Mouse (Mus musculus): ENCODE results near the gene Cpn1. TPM values are rescaled to one million over a fixed set of nuclear protein-coding genes. Genes with fewer than 3 reads are reported as not detected.

The Cpn1 gene
- polyA plus RNA-seq, 1 experiment from 2014 or later: 82.1 TPM

DNA sequence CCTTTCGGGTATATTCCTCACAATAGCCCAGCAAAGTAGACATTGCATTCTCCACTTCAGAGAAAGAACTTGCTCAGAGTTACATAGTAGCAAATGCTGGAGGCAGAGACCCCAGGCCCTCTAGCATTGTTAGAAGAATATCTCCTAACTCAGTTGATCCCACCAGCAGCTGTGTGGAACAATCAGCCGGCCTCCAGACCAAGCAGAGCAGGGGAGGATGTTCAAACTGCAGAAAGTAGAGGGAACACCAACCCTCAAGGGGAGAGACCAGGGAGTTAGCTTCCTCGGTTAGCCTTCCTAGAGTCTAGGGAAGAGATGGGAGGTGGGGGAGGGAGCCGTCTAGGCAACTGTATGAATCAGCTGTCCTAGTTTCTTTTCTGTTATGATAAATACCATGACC lies 6.1 kb upstream of the Cpn1 start:
- Histone ChIP-seq H3K27me3 (ENCODE audit: insufficient read depth, low read length) (no peaks in the 10 kb centered on the region), H3K4me1 (replicated peaks; ENCODE audit: insufficient read depth, low read length) (no peaks in the 10 kb centered on the region), H3K4me3 (replicated peaks; ENCODE audit: low read depth, low read length) (no peak overlapping the region), H3K27ac (no peak overlapping the region), H3K9me3 (replicated peaks; ENCODE audit: low read length) (no peaks in the 10 kb centered on the region), H3K9ac (ENCODE audit: low read depth, low read length) (no peak overlapping the region), H3K36me3 (ENCODE audit: insufficient read depth, low read length) (no peaks in the 10 kb centered on the region), H3K4me2 (ENCODE audit: low read length) (no peak overlapping the region)
- whole genome bisulfite sequencing: 73% methylated on average over 4 of the region's 4 CpGs
- no peak for ATAC-seq (replicated peaks; ENCODE audit: low FRiP score, low read depth)
- DNase-seq (ENCODE audit: low spot score): no peak
- TF ChIP-seq CTCF (IDR thresholded peaks at IDR 0.05; ENCODE audit: low read depth): no peak

DNA sequence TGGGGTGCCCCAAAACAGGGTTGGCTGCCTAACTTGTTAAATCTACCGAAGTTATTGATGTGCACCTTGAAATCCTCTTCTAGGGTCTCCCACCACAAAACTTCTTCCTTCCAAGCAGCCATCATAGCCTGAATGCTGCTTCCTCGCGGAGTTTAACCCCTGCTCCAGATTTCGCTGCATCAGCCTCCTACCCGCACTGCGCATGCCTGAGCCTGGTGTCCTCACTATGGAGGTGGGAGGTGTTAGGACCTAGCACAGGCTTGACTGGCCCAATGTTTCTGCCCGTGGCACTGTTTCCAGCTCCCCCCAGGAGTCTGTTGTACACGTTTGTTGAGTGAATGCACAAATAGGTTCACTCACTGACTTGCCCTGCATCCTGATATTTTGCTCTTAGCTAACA lies 4.0 kb upstream of the Cpn1 start:
- no peaks in the 10 kb centered on the region for H3K9me3 ChIP-seq (replicated peaks; ENCODE audit: low read length)
- no peaks in the 10 kb centered on the region for H3K27me3 ChIP-seq (ENCODE audit: insufficient read depth, low read length)
- no peaks in the 10 kb centered on the region for H3K4me1 ChIP-seq (replicated peaks; ENCODE audit: insufficient read depth, low read length)
- H3K36me3 ChIP-seq (ENCODE audit: insufficient read depth, low read length): no peaks in the 10 kb centered on the region
- H3K4me3 ChIP-seq (replicated peaks; ENCODE audit: low read depth, low read length): no peak overlapping the region
- no peak for TF ChIP-seq CTCF (IDR thresholded peaks at IDR 0.05; ENCODE audit: low read depth)
- H3K9ac ChIP-seq (ENCODE audit: low read depth, low read length): no peak overlapping the region
- no peak overlapping the region for H3K4me2 ChIP-seq (ENCODE audit: low read length)
- WGBS: 82% methylated on average over 8 of the region's 8 CpGs
- no peak overlapping the region for H3K27ac ChIP-seq
- no peak for DNase-seq (ENCODE audit: low spot score)
- no peak for ATAC-seq (replicated peaks; ENCODE audit: low FRiP score, low read depth)

DNA sequence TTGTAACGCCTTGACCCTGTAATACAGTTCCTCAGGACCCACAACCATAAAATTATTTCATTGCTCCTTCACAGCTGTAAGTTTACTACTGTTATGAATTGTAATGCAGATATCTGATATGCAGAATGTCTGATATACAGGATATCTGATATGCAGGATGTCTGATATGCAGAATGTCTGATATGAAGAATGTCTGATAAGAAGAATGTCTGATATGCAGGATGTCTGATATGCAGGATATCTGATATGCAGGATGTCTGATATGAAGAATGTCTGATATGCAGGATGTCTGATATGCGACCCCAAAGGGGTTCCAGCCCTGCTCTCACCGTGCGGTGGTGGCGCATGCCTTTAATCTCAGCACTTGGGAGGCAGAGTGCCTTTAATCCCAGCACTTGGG lies 4.4 kb downstream of the Cpn1 start:
- WGBS: 78% methylated on average over 5 of the region's 5 CpGs
- no peaks in the 10 kb centered on the region for H3K9me3 ChIP-seq (replicated peaks; ENCODE audit: low read length)
- H3K36me3 ChIP-seq (ENCODE audit: insufficient read depth, low read length): no peaks in the 10 kb centered on the region
- H3K27me3 ChIP-seq (ENCODE audit: insufficient read depth, low read length): no peaks in the 10 kb centered on the region
- H3K9ac ChIP-seq (ENCODE audit: low read depth, low read length): no peak overlapping the region
- no peak overlapping the region for H3K27ac ChIP-seq
- H3K4me2 ChIP-seq (ENCODE audit: low read length): no peak overlapping the region
- no peaks in the 10 kb centered on the region for H3K4me1 ChIP-seq (replicated peaks; ENCODE audit: insufficient read depth, low read length)
- no peak for ATAC-seq (replicated peaks; ENCODE audit: low FRiP score, low read depth)
- H3K4me3 ChIP-seq (replicated peaks; ENCODE audit: low read depth, low read length): no peak overlapping the region
- no peak for DNase-seq (ENCODE audit: low spot score)
- no peak for TF ChIP-seq CTCF (IDR thresholded peaks at IDR 0.05; ENCODE audit: low read depth)

DNA sequence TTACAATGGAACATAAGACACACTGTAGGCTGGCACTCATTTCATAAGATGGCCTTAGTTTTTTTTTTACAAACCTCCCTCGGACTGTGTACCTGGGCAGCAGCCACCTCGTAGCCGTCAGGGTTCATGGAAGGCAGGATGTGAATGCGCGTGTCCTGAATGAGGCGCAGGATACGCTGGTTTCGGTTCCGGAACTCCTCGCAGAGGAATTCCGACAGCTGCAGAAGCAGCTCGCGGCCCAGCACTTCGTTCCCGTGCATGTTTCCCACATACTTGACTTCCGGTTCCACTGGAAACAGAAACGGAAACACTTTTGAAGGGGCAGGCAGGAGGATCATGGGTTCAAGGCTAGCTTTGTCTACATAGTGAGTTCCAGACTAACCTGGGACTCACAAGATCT lies 5.6 kb downstream of the Cpn1 start:
- ATAC-seq (replicated peaks; ENCODE audit: low FRiP score, low read depth) (no peak), DNase-seq (ENCODE audit: low spot score) (no peak)
- WGBS: 92% methylated on average over 17 of the region's 17 CpGs
- no peak for TF ChIP-seq CTCF (IDR thresholded peaks at IDR 0.05; ENCODE audit: low read depth)
- no peak overlapping the region for H3K9ac ChIP-seq (ENCODE audit: low read depth, low read length)
- no peak overlapping the region for H3K4me3 ChIP-seq (replicated peaks; ENCODE audit: low read depth, low read length)
- H3K27ac ChIP-seq: no peak overlapping the region
- H3K9me3 ChIP-seq (replicated peaks; ENCODE audit: low read length): no peaks in the 10 kb centered on the region
- no peaks in the 10 kb centered on the region for H3K27me3 ChIP-seq (ENCODE audit: insufficient read depth, low read length)
- H3K36me3 ChIP-seq (ENCODE audit: insufficient read depth, low read length): no peaks in the 10 kb centered on the region
- H3K4me1 ChIP-seq (replicated peaks; ENCODE audit: insufficient read depth, low read length): no peaks in the 10 kb centered on the region
- H3K4me2 ChIP-seq (ENCODE audit: low read length): no peak overlapping the region

DNA sequence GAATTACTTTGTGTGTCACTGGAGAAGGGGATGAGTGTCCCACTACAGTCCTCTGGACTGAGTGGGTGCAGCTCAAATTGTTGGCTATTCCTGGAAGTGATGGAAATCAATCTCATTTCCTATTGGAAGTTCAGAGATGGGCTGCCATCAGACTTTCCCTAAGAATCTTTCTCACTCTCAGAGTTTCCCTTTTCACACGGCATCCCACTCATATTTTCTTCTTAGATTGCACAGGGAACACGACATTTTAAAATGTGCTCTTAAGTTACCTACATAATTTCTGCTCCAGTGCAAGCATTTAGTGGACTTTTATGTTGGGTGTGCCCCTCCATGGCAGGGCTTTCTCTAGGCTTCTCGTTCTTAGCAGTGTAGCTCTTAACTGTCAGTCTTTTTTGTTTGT lies 8.6 kb downstream of the Cpn1 start:
- H3K27me3 ChIP-seq (ENCODE audit: insufficient read depth, low read length): no peaks in the 10 kb centered on the region
- no peak overlapping the region for H3K27ac ChIP-seq
- H3K4me1 ChIP-seq (replicated peaks; ENCODE audit: insufficient read depth, low read length): no peaks in the 10 kb centered on the region
- WGBS: 47% methylated on average over 3 of the region's 3 CpGs
- H3K4me2 ChIP-seq (ENCODE audit: low read length): no peak overlapping the region
- no peak overlapping the region for H3K4me3 ChIP-seq (replicated peaks; ENCODE audit: low read depth, low read length)
- ATAC-seq (replicated peaks; ENCODE audit: low FRiP score, low read depth) (no peak), DNase-seq (ENCODE audit: low spot score) (no peak)
- no peaks in the 10 kb centered on the region for H3K36me3 ChIP-seq (ENCODE audit: insufficient read depth, low read length)
- no peak for TF ChIP-seq CTCF (IDR thresholded peaks at IDR 0.05; ENCODE audit: low read depth)
- no peaks in the 10 kb centered on the region for H3K9me3 ChIP-seq (replicated peaks; ENCODE audit: low read length)
- no peak overlapping the region for H3K9ac ChIP-seq (ENCODE audit: low read depth, low read length)

DNA sequence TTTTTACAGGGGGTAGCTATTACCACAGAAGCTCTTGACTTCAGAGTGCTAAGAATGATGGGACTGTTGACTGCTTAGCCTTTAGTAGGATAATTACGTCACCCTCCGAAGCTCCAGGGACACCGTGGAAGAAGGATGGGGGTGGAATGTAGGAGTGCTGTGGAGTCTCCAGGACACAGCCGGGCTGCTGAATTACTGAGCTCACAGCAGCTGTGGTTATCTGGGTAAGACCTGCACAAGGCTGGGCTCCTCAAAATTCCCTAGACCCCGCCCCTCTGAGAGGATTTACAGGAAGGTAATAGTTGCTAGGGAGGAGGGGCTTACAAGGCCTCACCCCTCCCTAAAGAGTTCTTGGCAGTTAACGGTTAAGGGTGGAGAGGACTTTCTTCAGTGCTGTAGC lies 9.7 kb downstream of the Cpn1 start:
- no peaks in the 10 kb centered on the region for H3K4me1 ChIP-seq (replicated peaks; ENCODE audit: insufficient read depth, low read length)
- ATAC-seq (replicated peaks; ENCODE audit: low FRiP score, low read depth) (no peak), DNase-seq (ENCODE audit: low spot score) (no peak)
- WGBS: 34% methylated on average over 6 of the region's 6 CpGs
- TF ChIP-seq CTCF (IDR thresholded peaks at IDR 0.05; ENCODE audit: low read depth): no peak
- no peaks in the 10 kb centered on the region for H3K27me3 ChIP-seq (ENCODE audit: insufficient read depth, low read length)
- H3K4me2 ChIP-seq (ENCODE audit: low read length): no peak overlapping the region
- H3K27ac ChIP-seq: no peak overlapping the region
- no peaks in the 10 kb centered on the region for H3K9me3 ChIP-seq (replicated peaks; ENCODE audit: low read length)
- H3K4me3 ChIP-seq (replicated peaks; ENCODE audit: low read depth, low read length): no peak overlapping the region
- H3K9ac ChIP-seq (ENCODE audit: low read depth, low read length): no peak overlapping the region
- H3K36me3 ChIP-seq (ENCODE audit: insufficient read depth, low read length): no peaks in the 10 kb centered on the region

DNA sequence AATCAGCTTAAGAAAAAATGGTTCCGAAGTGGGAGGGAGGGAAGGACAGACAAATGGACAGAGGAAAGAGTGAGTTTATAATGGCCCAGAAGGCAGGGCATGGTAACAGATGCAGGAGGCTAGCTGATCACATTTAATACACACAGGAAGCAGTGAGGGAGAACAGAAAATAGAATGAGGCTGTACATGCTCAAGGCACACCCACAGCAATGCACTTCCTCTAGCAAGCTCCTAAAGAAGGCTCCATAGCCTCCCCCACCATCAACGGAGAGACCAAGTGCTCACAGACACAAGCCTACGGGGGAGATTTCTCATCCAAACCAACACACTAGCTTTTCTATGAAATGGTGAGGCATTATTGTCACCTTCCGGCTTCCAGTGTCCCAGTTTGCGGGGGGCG lies 12.1 kb downstream of the Cpn1 start:
- no peak for TF ChIP-seq CTCF (IDR thresholded peaks at IDR 0.05; ENCODE audit: low read depth)
- Histone ChIP-seq H3K36me3 (ENCODE audit: insufficient read depth, low read length) (no peaks in the 10 kb centered on the region), H3K4me3 (replicated peaks; ENCODE audit: low read depth, low read length) (no peak overlapping the region), H3K4me1 (replicated peaks; ENCODE audit: insufficient read depth, low read length) (no peaks in the 10 kb centered on the region), H3K27ac (no peak overlapping the region), H3K4me2 (ENCODE audit: low read length) (no peak overlapping the region), H3K27me3 (ENCODE audit: insufficient read depth, low read length) (no peaks in the 10 kb centered on the region), H3K9ac (ENCODE audit: low read depth, low read length) (no peak overlapping the region), H3K9me3 (replicated peaks; ENCODE audit: low read length) (no peaks in the 10 kb centered on the region)
- 91% methylated on average over 6 of the region's 6 CpGs for WGBS
- DNase-seq (ENCODE audit: low spot score): no peak
- ATAC-seq (replicated peaks; ENCODE audit: low FRiP score, low read depth): no peak

Measured in kidney, postnatal 0 days (tissue).